ENCODE assay signal across 8 mouse cellular contexts in genomic region chr4:135241669-135242068, GRCm38 (mm10). TPM values are rescaled to one million over a fixed set of nuclear protein-coding genes. Genes with fewer than 3 reads are reported as not detected.
DNase-seq lines count a peak whose midpoint lies in the region; ATAC-seq lines count a peak whose summit lies in the region.
"Had no signal": no experiment of that assay in that cellular context is flagged by ENCODE, and none has a peak within 500 bp of the region (broad histone marks: within the 10 kb centered on the region; RNA-seq: fewer than 3 reads in every experiment).

No protein-coding gene starts in this region.

- H3K4me1 ChIP-seq in brown adipose tissue, adult 24 weeks (ENCODE audit: control insufficient read depth, insufficient read depth, insufficient read length, low read length) = peaks cover 41% of the 10 kb centered on the region
- H3K4me1 ChIP-seq in kidney, embryonic 16.5 days (ENCODE audit: insufficient read depth, low read length) = peaks cover 64% of the 10 kb centered on the region

- H3K4me2 ChIP-seq in kidney, embryonic 16.5 days (replicated peaks; ENCODE audit: low read depth, low read length) = no peak overlapping the region

- H3K27ac ChIP-seq in brown adipose tissue, adult 24 weeks (replicated peaks; ENCODE audit: low read depth, low read length) = peak overlapping the region; percentile 42
- H3K27ac ChIP-seq in kidney, embryonic 16.5 days (ENCODE audit: low read length) = peak overlapping the region; percentile 89

- H3K27me3 ChIP-seq in kidney, embryonic 16.5 days (ENCODE audit: insufficient read depth, low read length) = no peaks in the 10 kb centered on the region

- no peak overlapping the region for H3K4me3 ChIP-seq in brown adipose tissue, adult 24 weeks (ENCODE audit: insufficient read depth, low read depth, low read length)
- H3K4me3 ChIP-seq in kidney, embryonic 16.5 days (ENCODE audit: low read length) = no peak overlapping the region

- no peak overlapping the region for H3K9ac ChIP-seq in kidney, embryonic 16.5 days (replicated peaks; ENCODE audit: low read length)

- peaks cover 10% of the 10 kb centered on the region for H3K36me3 ChIP-seq in kidney, embryonic 16.5 days (ENCODE audit: insufficient read depth, low read length)

- H3K9me3 ChIP-seq in kidney, embryonic 16.5 days (ENCODE audit: low read length) = no peaks in the 10 kb centered on the region

- peak; percentile 57; the same call in 1 of the 2 replicates for ATAC-seq in kidney, embryonic 16.5 days (ENCODE audit: low FRiP score, low TSS enrichment)
- no peak for ATAC-seq in erythroblast, adult 5-6 weeks (replicated peaks; ENCODE audit: low FRiP score, poor library complexity, severe bottlenecking)
- ATAC-seq in erythroid progenitor cell, adult 5-6 weeks (replicated peaks; ENCODE audit: low FRiP score, poor library complexity, severe bottlenecking) = no peak

- DNase-seq in kidney, adult 11 months = peak; percentile 48
- DNase-seq in kidney, adult 9 months = no peak
- peak; percentile 37 for DNase-seq in lung, postnatal 36 days
- DNase-seq: cerebellum, adult 11 months had no signal

- 15% methylated on average over 5 of the region's 5 CpGs for WGBS in kidney, embryonic 16.5 days

RNA-seq across cellular contexts. Expression of gene Clic4, which starts 30.9 kb away (rescaled TPM):
- polyA plus RNA-seq in brown adipose tissue, adult 24 weeks (2012; ENCODE audit: insufficient read depth, insufficient read length, missing spikeins) = 112 and 125 TPM in 2 replicates
- polyA plus RNA-seq in kidney, embryonic 16.5 days (2015; fragmentation: Nextera tagmentation; extraction: Ambion mirVana) = 209 and 228 TPM in 2 replicates
- 24.6 and 29.9 TPM in 2 replicates for total RNA-seq in erythroblast, adult 5-6 weeks (2015; ENCODE audit: low replicate concordance)
- total RNA-seq in erythroblast, adult 5-6 weeks (2017; ENCODE audit: low replicate concordance) = 35.4 and 44.6 TPM in 2 replicates
- 121 and 125 TPM in 2 replicates for total RNA-seq in erythroid progenitor cell, adult 5-6 weeks (2015; ENCODE audit: low replicate concordance)
- total RNA-seq in erythroid progenitor cell, adult 5-6 weeks (2017; ENCODE audit: low replicate concordance) = 139 and 144 TPM in 2 replicates
